8 mouse cellular contexts compared by ENCODE assay signal in the genomic region with DNA sequence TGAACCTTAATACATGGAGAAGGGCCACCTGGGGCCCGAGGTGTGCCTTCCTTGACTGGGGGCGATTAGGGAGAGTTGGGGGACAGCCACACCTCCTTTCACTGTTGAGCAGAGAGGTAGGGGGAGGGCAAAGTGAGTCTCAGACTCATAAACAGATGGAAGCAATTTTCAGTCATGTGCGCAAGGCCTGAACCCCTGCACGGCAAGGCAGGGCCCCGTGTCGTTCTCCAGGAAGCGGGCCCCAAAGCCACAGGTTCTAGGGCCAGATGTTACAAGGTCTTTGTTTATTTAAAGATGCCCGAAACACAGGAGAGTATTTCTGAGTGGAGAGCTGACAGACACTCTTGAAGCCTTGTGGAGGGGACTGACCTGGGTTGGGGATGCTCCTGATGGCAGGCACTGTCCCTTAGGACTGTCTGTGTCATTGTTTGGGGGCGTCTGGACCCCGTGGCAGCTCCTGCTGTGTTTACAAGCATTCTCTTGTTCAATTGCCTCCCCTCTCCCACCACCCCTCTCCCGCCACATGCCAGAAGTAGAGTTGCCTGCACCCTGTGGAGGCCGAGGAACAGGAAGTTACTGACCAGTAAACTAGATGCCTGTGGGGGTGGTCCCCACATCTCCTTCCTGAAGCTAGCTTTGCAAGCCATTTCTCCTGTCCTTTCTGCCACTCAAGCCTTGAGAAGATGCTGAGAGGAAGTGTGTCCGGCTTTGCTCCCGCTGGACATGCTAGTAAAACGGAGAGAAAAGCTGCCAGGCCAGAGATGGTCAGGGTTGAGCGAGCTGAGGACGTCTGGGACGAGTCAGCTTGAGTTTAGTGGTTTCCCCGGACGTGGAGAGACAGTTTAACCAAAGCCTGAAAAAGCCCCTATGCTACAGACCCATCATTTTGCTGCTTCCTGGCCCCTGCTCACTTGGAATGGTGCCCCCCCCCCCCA.
A peak's percentile ranks its signal among the peaks of the same experiment; 100 is the strongest.
DNase-seq lines count a peak whose midpoint lies in the region; ATAC-seq and TF ChIP-seq lines count a peak whose summit lies in the region.

No protein-coding gene starts in this region.

- TF ChIP-seq CTCF in E14TG2a.4 (conservative IDR thresholded peaks at IDR 0.05; ENCODE audit: low read length), result no peak
- TF ChIP-seq CTCF in layer of hippocampus, adult 2 months (conservative IDR thresholded peaks at IDR 0.05), result no peak

- H3K4me3 ChIP-seq in heart, embryonic 15.5 days, result no peak overlapping the region
- 0 out of 2 replicates have a peak overlapping the region, but pooled peaks have one; percentile 13 for H3K4me3 ChIP-seq in E14TG2a.4 (replicated peaks; ENCODE audit: low read length)
- H3K4me3 ChIP-seq in hindbrain, embryonic 15.5 days, result no peak overlapping the region
- H3K4me3 ChIP-seq in layer of hippocampus, adult 2 months, result no peak overlapping the region

- no peaks in the 10 kb centered on the region for H3K27me3 ChIP-seq in heart, embryonic 15.5 days
- no peaks in the 10 kb centered on the region for H3K27me3 ChIP-seq in E14TG2a.4 (ENCODE audit: insufficient read depth, low read length)
- H3K27me3 ChIP-seq in hindbrain, embryonic 15.5 days, result no peaks in the 10 kb centered on the region

- peaks cover 28% of the 10 kb centered on the region for H3K36me3 ChIP-seq in heart, embryonic 15.5 days
- H3K36me3 ChIP-seq in E14TG2a.4 (ENCODE audit: insufficient read depth, low read length), result peaks cover 68% of the 10 kb centered on the region
- peaks cover 22% of the 10 kb centered on the region for H3K36me3 ChIP-seq in hindbrain, embryonic 15.5 days

- peaks cover 64% of the 10 kb centered on the region for H3K4me1 ChIP-seq in heart, embryonic 15.5 days (replicated peaks)
- peaks cover 99% of the 10 kb centered on the region for H3K4me1 ChIP-seq in E14TG2a.4 (replicated peaks; ENCODE audit: low read depth, low read length)
- H3K4me1 ChIP-seq in hindbrain, embryonic 15.5 days (replicated peaks), result peaks cover 63% of the 10 kb centered on the region

- 48% methylated on average over 20 of the region's 20 CpGs for WGBS in heart, embryonic 15.5 days
- WGBS in hindbrain, embryonic 15.5 days, result 37% methylated on average over 20 of the region's 20 CpGs

- ATAC-seq in heart, embryonic 15.5 days (replicated peaks; ENCODE audit: insufficient number of reproducible peaks, insufficient read depth, low FRiP score, low read depth), result no peak
- no peak for ATAC-seq in hindbrain, embryonic 15.5 days (ENCODE audit: low FRiP score, low read depth)

- H3K4me2 ChIP-seq in heart, embryonic 15.5 days, result peak overlapping the region; percentile 22; the same call in 1 of the 2 replicates
- H3K4me2 ChIP-seq in hindbrain, embryonic 15.5 days, result no peak overlapping the region

- intact Hi-C loops in left cerebral cortex, postnatal 25 days (cut with DNase I), result no loop called here
- intact Hi-C loops in gastrocnemius, postnatal 36 days (cut with DNase I), result no loop called here

- peak overlapping the region; percentile 31 for H3K27ac ChIP-seq in heart, embryonic 15.5 days
- H3K27ac ChIP-seq in hindbrain, embryonic 15.5 days (replicated peaks), result peak overlapping the region; percentile 81; the same call in 1 of the 2 replicates
- no peak overlapping the region for H3K27ac ChIP-seq in layer of hippocampus, adult 2 months

- no peaks in the 10 kb centered on the region for H3K9me3 ChIP-seq in heart, embryonic 15.5 days (replicated peaks)
- H3K9me3 ChIP-seq in E14TG2a.4 (ENCODE audit: low read length), result no peaks in the 10 kb centered on the region
- no peaks in the 10 kb centered on the region for H3K9me3 ChIP-seq in hindbrain, embryonic 15.5 days

- DNase-seq in heart, adult 18-20 months, result no peak
- peak; percentile 64 for DNase-seq in naive thymus-derived CD4-positive, alpha-beta T cell, adult 2 months (ENCODE audit: low read depth)
- no peak for DNase-seq in left cerebral cortex, postnatal 25 days (ENCODE audit: low spot score in 2 of 2)
- DNase-seq in gastrocnemius, postnatal 36 days, result no peak
- DNase-seq in layer of hippocampus, adult 2 months (ENCODE audit: low spot score in 2 of 2), result no peak

- no peak overlapping the region for H3K9ac ChIP-seq in heart, embryonic 15.5 days
- H3K9ac ChIP-seq in hindbrain, embryonic 15.5 days, result no peak overlapping the region
